Mouse (Mus musculus): ENCODE measurements around the gene Rpl32.

The Rpl32 gene

GRCm38 (mm10) chr6:115808488-115809231 lies at the start of gene Rpl32:
Rpl32 (minus strand) TSS chr6:115808747.
- DNase-seq (ENCODE audit: low spot score), result peak; percentile 95

- no peak for DNase-seq (ENCODE audit: low spot score)
Observed at GRCm38 (mm10) chr6:115856361-115856745, 47.8 kb upstream of the Rpl32 start.

DNA sequence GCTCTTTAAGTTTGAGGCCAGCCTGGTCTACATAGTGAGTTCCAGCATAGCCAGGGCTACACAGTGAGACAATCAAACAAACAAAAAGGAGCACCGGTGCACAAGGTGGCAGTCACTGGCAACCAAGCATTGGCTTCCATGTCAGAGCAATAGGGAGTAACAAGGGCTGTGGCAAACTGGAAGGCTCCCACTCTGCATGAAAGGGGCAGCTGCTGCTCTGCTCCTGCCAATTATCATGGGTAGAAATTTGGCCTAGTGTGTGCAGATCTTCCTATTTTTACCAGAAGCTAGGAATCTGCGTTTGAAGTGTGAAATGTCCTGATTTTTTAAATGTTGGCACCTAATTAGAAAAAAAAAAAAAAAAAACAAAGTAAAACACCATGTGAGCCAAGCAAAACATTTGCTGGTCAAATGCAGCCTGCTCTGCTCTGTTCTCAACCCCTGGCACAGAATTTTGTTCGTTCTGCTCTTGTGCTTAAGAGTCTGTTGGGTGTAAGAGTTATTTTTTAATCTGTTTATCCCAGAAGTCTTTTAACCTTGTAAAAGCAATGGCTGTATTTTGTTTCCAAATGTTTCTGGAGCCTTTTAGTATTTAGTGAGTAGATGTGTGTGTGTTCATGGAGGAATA lies 47.3 kb upstream of the Rpl32 start:
- DNase-seq (ENCODE audit: low spot score), result no peak

GRCm38 (mm10) chr6:115854432-115854831 lies 45.9 kb upstream of the Rpl32 start:
- peak; percentile 28 for DNase-seq (ENCODE audit: low spot score)

- peak; percentile 36 for DNase-seq (ENCODE audit: low spot score)
Observed at GRCm38 (mm10) chr6:115853985-115854384, 45.4 kb upstream of the Rpl32 start.

- peak; percentile 100 for DNase-seq (ENCODE audit: low spot score)
Observed at GRCm38 (mm10) chr6:115853091-115853813, 44.7 kb upstream of the Rpl32 start, which contains the start of the genes Mbd4 and Ift122. Mbd4 (minus strand) TSS chr6:115853371. Ift122 (plus strand) TSS chr6:115853470.

DNA sequence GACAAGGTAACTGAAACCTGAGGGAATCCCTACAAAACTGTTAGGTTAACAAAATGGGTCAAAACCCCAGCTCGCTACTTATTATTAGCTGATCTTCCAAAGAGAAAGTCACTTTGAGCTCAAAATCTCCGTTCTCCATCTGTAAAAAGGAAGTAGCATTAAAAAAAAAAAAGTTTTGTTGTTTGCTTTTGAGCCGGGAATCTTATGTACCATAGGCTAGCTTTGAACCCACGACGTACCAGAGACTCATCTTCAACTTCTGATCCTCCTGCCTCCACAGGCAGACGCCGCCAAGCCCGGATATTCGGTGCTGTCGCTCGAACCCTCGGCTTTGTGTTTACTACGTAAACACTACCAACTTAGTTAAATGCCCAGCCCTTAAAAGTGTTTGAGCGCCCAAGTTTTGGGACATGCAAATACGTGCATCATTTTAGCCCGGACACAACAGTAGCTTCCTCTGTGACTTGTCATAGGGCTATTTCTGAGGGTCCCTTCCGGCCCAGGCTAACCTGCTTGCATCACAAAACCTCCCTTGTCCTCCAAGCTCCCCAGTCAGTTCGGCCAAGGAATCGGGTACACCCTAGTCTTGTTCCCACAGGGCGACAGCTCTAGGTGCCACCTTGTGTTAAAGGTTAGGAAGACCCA lies 44.0 kb upstream of the Rpl32 start:
- no peak for DNase-seq (ENCODE audit: low spot score)

DNA sequence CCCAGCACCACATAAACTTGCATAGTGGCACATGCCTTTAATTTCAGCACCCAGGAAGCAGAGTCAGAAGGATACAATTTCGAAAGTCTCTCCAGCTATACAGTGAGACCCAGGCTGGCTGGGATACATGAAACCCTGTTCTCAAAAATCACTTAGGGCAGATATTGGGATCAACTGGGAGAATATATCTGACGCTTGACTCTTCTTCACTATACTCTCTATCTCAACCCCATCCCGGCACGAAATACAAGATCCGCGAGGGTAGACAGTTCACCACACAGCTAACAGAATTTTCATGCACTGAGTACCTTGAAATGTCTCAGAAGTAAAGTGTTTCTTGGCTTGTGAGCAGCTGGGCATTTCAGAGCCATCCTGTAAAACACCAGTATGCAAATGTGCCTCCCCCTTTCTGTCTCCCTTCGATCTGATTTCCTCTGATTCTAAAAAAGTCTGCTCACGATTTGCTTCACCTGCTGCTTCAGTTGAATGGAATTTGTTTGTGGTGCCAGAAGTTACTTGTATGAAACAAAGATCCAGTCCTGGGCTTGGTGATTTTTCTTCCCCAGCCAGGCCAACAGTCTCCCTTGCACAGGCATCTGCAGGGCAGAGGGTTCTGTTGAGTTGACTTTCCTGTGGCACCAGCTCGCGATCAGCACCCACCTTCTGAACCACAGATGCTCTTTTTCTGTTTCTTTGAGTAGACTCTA lies 40.2 kb upstream of the Rpl32 start:
- DNase-seq (ENCODE audit: low spot score), result no peak

DNA sequence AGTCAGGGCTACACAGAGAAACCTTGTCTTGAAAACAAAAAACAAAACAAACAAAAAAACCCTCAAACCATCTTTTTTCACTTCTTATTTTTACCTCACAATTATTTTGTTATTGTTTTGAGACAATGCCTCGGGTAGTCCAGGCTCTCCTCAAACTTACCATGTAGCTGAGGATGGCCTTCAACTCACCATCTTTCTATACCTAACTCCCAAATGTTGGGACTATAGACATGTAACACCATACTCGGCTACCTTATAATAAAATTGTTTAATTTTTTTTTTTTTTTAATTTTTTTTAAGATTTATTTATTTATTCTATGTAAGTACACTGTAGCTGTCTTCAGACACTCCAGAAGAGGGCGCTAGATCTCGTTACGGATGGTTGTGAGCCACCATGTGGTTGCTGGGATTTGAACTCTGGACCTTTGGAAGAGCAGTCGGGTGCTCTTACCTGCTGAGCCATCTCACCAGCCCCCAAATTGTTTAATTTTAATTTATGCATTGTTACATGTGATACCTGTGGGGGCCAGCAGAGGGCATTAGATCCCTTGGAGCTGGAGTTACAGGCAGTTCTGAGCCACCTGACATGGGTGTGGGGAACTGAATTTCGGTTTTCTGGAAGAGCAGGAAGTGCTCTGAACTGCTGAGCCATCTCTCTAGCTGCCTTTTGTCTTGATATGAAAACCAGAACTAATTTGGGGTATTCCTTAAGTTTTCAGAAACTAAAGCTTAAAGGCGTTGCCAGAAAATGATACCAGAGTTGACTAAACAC lies 38.3 kb upstream of the Rpl32 start:
- DNase-seq (ENCODE audit: low spot score), result peak; percentile 76

GRCm38 (mm10) chr6:115845006-115845405 lies 36.5 kb upstream of the Rpl32 start:
- DNase-seq (ENCODE audit: low spot score), result no peak

DNA sequence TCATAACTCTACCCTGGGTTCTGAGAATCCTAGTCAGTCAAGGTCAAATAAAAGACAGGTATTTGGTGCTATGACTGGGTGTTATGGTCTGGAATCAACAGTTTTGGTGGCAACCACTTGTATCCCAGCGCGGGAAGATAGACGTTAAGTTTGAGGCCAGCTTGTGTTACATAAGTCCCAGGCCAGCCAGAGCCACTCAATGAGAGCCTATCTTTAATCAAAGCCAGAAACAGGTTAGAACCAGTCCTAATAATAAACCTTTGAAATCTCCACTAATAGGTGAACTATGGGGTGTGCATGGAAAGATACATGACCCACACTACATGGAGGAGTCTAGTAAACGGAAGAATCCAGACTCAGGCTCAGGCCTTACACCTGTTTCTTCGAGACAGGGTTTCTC lies 30.2 kb upstream of the Rpl32 start:
- no peak for DNase-seq (ENCODE audit: low spot score)

DNA sequence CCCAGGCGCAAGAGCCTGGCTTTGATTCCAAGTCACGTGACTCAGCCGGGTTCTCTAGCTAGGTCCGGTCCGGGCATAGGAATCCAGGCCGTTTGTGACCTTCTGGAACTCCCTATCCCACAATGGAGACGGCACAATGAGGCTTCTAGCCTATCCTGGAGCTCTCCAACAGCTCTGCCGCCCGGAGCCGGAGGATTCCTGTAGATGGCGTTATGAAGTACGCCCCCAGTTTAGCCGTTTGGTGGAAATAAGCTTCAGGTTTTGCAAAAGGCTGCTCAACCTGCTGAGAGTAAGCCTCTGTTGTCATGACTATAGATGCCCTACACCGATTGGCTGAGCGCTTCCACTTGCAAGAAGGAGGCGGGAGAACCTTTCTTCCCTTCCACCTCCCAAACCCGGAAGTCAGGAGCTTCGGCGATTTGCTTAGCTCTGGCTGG lies 29.6 kb upstream of the Rpl32 start, which contains the start of gene Efcab12:
Efcab12 (minus strand) TSS at position 252 of the 437 bp plus-strand sequence.
- peak; percentile 88 for DNase-seq (ENCODE audit: low spot score)

DNA sequence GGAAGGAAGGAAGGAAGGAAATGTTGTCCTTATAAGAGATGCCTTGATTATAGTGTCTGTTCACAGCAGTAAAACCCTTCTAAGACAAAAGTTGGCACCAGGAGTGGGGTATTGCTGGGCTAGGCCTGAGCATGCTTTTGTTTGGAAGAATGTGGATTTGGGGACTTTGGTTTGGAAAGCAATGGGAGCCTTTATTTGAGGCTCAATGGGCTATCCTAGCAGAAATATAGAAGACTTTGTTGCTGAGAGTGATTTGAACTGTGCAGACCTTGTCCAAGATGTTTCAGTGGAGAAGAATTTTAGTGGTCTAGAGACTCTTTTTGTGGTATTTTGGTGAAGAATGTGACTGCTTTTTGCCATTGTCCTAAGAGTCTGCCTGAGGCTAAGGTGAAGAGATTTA lies 25.3 kb upstream of the Rpl32 start:
- no peak for DNase-seq (ENCODE audit: low spot score)

GRCm38 (mm10) chr6:115832152-115832850 lies 23.8 kb upstream of the Rpl32 start:
- no peak for DNase-seq (ENCODE audit: low spot score)

DNA sequence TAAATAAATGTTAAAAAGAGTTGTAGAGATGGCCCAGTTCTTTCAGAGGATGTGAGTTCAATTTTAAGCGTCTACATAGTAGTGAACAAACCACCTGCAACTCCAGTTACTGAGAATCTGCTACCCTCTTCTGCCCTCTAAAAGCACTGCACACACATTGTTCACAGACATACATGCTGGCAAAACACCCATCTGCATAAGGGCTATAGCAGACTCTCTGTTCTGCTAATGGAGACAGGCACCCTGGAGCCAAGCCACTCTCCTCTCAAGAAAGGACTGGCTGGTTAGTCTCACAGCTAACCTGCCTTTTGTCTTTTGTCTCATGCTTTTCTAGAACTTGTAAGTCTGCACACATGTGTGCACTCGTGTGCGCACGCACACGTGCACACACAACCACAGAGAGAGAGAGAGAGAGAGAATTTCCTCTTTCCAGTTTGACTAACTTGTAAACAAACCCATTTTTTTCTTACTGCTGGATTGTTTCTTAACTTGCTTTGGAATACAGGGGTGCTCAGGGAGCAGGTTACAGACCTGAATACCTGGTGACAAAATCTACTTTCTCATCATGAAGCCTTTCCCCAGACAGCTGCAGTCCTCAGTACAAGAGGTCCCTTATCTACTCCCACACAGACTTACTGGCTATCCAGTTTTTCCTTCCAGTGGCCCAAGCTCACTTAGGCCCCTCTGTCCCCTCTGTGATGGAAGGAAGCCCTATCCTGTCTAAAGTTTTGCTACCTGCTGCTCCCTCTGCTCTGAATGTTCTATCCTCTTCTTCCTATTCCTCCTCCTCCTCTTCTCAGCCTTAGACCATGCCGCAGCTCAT lies 22.4 kb upstream of the Rpl32 start:
- DNase-seq (ENCODE audit: low spot score), result no peak

DNA sequence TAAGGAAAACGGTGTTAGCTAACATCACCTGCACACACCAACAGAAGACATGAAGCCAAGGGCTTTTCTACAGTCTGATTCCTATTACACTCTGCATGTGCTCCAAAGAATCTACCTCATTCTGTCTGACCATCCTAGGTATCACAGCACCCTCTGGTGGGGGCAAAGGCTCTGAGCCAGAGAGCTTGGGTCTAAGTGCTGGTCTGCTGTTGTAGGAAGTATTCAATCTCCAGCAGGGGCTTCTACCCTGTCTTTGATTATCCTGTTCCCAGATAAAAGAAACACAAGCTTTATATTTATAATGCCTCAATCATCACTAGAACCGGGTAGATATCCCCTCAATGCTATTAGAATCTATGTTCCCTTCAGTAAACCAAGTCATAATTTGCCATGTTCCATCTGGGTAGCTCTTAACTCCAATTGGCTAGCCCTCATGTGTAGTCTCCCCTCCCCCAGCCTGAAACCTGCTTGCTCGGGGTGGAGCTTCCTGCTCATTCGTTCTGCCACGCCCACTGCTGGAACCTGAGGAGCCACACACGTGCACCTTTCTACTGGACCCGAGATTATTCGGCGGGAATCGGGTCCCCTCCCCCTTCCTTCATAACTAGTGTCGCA lies 15.4 kb upstream of the Rpl32 start:
- peak; percentile 93 for DNase-seq (ENCODE audit: low spot score)

- no peak for DNase-seq (ENCODE audit: low spot score)
Observed at GRCm38 (mm10) chr6:115821216-115821993, 12.9 kb upstream of the Rpl32 start.

- no peak for DNase-seq (ENCODE audit: low spot score)
Observed at GRCm38 (mm10) chr6:115818129-115818528, 9.6 kb upstream of the Rpl32 start.

Data from embryo, embryonic 10.5 days (tissue).